Mouse (Mus musculus): ENCODE data around the gene Gga3.

Gene Gga3

DNA sequence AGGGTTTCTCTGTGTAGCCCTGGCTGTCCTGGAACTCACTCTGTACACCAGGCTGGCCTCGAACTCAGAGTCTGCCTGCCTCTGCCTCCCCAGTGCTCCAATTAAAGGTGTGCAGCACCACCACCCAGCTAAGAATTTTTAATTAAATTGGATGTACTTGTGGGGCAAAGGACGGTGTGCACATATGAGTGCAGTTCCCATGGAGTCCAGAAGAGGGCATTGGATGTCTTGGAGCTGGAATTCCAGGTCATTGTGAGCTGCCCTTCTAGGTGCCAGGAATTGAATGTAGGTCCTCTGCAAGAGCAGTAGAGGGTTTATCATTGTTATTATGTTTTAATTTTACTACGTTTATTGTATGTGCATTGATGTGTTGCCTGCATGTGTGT lies 27.6 kb upstream of the Gga3 start:
- DNase-seq (ENCODE audit: extremely low read depth, insufficient read length, low spot score) = peak; percentile 50

DNA sequence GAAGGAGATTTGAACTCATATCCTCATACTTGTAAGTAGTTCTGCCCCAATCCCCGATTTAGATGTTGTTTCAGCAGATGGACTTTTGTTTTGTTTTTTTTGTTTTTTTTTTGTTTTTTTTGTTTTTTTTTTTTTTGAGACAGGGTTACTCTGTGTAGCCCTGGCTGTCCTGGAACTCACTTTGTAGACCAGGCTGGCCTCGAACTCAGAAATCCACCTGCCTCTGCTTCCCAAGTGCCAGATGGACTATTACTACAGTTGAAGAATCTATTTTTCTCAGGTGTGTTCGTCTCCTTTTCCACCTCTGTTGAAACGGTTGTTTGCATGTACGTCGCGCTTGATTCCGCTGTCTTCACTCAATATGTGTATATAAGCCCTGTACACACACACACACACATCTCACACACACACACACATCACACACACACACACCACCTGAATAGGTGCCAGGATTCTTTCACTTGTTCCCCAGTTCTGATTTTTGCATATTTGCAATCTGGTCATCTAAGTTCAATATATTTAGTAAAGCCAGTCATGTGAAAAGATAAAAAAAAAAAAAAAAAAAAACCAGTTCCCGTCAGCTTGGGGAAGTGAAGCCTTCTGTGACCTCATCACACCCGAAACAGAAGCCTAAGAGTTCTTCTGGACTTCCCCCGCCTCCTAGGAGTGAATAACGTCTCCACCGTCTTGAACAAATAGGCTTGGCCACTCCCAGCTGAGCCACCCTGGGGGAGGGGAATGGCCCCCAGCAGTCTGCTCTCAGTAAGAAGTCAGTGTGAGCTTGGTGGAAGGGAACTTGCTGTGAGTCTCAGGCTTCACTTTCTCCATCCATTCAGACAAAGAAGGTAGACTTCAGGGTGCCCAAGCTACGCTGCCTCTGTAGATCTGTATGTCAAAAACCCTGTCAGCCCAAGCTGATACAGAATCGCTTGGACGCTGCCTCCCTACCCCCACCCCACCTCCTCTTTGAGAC lies 27.0 kb upstream of the Gga3 start:
- peak; percentile 53 for DNase-seq (ENCODE audit: extremely low read depth, insufficient read length, low spot score)

DNA sequence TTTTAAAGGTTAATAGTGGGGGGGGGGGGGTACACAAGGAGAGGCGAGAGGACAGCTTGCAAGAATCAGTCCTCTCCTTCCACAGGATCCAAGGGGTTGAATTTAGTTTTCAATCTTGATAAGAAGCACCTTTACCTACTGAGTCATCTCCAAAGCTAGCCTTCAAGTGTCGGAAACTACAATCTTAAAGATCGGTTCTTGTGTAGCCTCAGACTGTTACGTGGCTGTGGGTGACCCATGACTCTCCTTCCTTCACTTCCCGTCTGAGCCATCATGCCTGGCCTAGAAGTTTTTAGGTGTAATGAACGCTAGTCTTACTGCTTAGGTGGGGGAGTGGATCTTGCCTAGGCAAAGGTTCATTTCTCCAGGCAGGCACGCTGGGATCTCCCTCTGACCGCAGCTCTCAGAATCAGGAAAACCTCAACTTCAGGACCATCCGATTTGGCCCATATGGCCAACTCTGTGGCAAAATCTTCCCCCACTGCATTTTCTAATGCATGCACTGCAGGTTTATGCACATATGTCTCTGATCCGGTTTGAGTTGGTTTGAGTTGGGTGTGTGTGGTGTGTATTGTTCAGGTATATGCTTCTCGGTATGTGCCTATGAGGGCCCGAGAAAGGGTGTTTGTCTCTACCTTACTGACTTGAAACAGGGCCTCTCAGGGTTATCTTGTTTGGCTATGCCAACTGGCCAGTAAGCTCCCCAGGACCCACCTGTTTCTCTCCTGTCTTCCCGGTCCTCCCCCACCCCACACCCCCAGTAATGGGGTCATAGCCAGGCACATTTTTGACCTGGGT lies 26.1 kb upstream of the Gga3 start:
- no peak for DNase-seq (ENCODE audit: extremely low read depth, insufficient read length, low spot score)

DNA sequence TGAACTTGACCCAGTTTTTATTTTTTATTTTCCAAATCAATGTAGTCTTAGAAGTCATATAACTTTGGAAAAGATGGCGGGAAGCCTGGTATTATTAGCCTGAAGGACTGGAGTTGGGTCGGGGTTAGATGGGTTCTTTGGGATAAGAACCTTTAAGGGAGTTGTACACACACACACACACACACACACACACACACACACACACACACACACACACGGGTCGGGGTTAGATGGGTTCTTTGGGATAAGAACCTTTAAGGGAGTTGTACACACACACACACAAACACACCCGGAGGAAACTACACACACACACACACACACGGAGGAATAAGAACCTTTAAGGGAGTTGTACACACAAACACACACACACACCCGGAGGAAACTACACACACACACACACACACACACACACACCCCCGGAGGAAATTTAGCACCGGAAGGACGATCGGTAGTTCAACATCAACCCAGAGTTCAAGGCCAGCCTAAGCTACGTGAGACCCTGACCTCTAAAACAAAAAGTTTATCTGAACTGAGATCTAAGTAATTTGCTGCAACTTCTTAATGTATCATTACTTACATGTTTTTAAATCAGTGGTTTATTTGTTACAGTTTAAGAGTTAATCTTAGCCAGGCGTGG lies 24.7 kb upstream of the Gga3 start:
- DNase-seq (ENCODE audit: extremely low read depth, insufficient read length, low spot score) = no peak

DNA sequence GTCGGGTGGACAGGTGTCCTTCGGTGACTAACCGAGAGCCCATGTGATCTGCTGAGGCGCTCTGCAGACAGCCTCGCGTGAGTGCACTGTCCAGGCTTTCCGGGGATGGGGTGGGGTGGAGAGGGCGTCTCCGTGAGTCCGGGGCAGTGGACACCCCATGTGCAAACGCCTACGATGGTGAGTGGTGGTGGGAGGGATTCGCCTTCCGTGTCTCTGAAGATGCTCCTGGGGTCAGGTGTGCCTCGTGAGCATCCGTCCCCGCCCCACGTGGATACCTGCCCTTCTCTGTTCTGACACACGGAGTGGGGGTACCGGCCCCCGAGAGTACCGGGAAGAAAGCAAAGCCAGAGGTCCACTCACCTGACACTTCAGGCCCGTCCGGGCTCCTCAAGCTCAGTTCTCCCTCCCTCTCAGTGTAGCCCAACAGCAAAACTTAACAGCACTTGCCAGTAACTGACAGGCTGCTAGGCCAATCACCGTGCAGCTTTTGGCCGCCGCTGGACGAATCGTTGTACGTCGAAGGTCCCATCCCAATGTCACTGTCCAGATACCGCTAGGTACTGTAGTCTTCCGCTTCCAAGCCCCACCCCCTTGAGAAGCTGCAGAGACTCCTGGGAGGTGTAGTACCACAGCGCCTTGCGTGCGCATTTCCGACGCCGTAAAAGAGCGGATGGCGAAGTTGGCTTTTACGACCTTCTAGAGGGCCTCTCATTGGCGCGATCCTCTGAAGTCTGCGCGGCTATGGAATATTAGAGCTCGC lies 24.0 kb upstream of the Gga3 start, which contains the start of gene Slc25a19:
Slc25a19 (minus strand) TSS at position 591 of the 760 bp plus-strand sequence.
- peak; percentile 97 for DNase-seq (ENCODE audit: extremely low read depth, insufficient read length, low spot score)

DNA sequence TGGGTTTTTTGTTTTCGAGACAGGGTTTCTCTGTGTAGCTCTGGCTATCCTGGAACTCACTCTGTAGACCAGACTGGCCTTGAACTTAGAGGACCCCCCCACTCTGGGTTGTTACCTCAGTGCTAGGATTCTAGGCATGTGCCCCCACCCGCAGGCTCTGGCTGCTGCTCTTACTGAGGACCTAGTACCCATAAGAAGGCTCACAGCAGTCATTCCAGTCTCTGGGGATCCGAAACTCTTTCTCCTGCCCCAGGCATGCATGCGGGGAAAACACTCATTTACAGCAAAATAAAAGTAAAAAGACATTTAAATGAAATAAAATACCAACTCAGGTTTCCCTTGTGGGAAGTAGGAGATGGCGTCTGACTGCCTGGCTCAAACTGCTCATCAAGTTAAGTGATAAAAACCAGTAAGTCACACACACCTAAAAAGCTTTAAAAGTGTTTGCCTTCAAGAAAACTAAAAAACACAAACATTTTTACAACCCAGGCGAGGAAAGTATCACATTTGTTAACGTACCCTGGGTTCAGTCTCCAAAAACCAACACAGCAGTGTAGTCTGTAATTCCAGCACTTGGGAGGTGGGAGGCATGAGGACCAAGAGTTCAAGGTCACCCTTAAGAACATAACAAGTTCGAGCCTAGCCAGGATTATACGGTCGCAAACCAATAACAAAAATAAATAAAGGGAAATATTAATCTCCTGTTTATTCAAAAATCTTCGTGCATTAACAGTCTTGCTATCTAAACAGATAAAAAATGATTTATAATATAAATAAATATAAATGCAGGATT lies 23.2 kb upstream of the Gga3 start:
- no peak for DNase-seq (ENCODE audit: extremely low read depth, insufficient read length, low spot score)

DNA sequence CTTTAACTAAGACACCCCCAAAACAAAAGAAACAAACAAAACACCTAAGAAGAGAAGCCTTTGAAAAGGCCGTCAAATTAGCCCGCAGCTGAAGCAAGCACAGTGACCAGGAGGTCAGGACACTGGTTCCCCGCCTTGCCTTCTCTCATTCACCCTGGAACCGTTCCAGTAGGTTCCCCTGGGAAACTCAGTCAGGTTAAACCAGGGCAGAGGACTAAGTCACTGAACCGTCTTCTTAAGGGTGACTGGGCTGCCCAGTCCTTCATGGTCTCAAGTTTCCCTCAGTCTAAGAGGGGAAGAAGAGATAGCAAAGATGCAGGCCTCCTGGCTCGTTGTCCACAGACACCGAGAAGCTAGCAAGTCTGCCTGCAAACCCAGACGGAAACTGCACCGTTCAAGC lies 22.0 kb upstream of the Gga3 start:
- no peak for DNase-seq (ENCODE audit: extremely low read depth, insufficient read length, low spot score)

DNA sequence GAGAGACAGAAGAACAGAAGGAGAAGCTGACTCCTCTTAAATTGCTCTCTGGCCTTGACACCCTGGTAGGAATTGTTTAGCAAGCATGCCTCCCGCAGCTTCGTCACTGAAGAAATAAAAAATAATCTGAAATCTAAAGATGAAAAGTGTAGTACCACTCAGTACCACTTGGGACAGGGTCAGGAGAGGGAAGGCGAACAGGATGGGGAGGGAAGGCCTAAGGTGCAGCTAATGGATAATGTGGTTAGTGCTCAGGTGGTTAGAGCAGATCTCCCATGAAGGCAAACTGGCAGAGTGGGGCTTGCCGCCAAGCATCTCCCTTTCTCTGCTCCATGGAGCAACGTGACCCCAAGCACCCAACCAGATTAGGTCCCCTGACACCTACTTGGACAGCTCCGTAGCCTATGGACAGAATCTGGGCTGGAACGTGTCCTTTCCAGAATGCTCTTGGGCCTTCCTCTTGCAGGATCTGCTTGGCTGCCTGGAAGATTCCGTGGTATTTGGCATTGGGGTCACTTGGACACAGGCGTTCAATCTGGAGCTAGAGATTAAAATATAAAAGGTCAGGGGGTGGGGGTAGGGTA lies 19.7 kb upstream of the Gga3 start:
- no peak for DNase-seq (ENCODE audit: extremely low read depth, insufficient read length, low spot score)

DNA sequence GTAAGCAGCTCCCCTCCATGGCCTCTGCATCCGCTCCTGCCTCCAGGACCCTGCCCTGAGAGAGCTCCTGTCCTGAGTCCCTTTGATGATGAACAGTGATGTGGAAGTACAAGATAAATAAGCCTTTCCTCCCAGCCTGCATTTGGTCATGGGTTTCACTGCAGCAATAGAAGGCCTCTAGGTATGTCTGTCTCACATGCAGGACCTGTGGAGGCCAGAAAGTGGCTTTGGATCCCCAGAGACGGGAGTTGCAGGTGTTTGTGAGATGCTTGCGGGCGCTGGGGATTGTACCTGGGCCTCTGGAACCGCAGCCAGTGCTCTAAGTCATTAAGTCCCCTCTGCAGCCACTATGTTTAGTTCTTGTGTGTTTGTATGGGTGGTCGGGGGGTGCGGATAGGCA lies 16.1 kb upstream of the Gga3 start:
- no peak for DNase-seq (ENCODE audit: extremely low read depth, insufficient read length, low spot score)

DNA sequence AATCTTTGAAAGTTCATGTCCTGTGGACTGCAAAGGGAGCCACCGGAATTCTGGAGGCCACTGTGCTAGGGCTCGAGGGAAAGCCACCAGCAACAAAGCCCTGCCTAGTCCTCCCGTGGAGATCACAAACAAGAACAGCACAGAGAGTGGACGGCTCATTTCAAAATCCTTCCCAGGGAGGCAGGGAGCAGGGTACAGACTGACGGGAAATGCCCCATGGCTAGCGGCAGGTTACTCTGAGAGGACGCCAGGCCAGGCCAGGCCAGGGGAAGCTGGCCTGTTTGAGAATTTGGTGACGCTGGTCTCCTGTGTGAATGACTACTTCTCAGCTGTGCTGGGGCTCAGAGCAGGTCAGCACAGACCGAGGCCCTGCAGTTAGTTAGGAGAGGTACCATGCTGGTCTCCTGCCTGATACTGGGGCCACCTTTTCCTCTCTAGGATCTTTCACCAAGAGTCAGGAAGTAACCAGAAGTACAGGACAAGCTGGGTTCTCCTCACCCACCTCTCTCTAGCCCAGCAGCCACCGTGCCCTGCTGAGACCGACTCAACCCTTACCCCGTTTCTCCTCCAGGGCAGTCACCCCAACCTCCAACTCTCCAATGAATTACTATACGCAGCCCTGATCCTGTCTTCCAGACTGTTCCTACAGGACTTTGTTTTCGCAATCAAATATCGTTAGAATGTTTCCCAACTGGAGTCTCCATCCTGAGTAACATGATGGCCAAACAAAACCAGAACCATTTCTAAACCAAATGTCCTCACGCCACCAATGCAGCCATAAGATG lies 15.1 kb upstream of the Gga3 start:
- no peak for DNase-seq (ENCODE audit: extremely low read depth, insufficient read length, low spot score)

DNA sequence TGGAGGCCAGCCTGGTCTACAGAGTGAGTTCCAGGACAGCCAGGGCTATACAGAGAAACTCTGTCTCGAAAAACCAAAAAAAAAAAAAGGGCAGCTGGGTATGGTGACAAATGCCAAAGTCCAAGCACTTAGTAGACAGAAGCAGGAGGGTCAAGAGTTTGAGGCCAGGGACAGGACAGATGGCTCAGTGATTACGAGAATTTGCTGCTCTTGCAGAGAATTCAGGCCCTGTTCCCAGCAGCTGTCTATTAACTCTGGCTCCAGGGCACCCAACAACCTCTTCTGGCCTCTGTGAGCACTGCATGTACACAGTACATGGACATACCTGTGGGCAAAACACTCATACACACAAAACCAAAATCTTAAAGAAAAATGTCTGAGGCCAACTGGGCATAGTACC lies 14.2 kb upstream of the Gga3 start:
- no peak for DNase-seq (ENCODE audit: extremely low read depth, insufficient read length, low spot score)

DNA sequence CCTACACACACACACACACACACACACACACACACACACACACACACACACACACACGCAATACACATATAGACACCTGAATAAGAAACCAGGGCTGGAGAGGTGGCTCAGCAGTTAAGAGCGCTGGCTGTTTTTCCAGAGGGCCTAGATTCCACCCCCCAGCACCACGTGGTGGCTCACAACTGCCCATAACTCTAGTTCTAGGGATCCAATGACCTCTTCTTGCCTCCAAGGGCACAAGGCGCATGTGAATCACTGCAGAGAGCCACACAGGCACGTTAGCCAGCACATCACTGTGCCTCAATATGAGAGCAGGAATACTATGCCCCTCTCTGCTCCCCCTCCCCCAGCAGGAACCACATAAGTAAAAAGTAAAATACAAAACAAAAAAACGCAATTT lies 13.0 kb upstream of the Gga3 start:
- DNase-seq (ENCODE audit: extremely low read depth, insufficient read length, low spot score) = no peak

DNA sequence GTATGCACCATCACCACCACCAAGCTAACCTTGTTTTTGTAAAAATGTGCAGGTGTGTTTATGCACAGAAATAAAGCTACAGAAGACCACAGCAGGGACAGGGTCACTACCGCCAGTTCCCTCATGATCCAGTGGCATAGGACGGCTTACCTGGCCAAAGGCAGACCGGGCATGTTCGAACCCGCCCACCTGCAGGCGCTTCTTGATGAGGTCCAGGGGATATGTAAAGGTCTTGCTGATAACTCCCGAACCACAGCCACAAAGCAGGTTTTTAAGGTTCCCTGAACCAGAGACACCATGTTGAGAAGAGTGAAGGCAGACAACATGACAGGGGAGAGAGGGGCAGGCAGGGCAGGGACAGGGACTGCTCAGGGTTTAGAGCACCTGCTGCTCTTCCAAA lies 12.5 kb upstream of the Gga3 start:
- no peak for DNase-seq (ENCODE audit: extremely low read depth, insufficient read length, low spot score)

DNA sequence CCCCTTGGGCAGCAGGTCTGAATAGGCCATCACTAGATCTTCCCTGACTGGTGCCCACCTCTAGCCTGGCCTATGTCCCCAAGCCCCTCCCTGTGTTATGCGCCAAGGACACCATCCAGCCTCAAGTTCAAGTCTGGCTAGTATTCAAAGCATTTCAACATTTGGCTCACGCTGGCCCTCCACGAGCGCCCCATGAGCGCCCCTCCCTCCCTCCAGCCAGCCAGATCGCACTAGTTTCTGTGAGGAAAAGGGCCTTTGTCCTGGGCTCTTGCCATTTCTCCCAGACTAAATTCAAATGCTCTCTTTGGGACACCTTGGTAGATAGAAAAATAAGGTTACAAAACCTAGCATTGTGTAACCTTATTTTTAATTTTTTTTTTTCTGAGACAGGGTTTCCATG lies 12.0 kb upstream of the Gga3 start:
- no peak for DNase-seq (ENCODE audit: extremely low read depth, insufficient read length, low spot score)

DNA sequence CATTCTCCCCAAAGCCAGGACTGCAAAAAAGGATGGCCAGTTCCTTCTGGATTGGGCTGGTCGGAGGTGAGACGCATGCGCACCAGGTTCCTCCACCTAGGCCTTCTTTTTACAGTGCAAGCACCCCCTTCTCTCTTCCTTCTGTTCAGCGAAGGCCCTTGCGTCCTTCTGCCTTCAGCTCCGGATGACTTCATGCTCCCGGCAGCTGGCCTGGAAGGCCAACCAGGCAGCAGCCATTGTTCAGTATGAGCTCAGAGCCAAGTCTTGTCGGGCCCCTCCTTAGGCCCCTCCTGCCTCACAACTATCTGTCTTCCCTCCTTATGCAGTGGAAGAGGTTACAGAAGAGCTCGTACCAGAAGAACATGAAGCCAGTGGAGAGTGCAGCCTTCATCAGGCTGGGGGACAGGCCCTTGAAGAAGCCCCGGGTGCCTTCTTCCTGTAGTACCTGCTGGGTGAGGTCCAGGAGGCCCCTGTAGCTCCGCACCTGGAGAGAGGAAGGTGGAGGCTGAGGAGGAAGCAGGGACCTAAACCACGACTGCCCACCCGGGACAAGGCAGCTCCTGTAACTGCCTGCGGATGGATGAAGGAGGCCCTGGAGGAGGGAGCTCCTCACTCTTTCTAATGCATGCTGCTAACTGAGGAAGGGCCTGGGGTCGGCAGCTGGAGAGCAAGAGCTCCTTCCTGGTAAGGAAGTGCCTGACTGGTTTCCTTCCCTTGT lies 11.4 kb upstream of the Gga3 start:
- DNase-seq (ENCODE audit: extremely low read depth, insufficient read length, low spot score) = no peak

DNA sequence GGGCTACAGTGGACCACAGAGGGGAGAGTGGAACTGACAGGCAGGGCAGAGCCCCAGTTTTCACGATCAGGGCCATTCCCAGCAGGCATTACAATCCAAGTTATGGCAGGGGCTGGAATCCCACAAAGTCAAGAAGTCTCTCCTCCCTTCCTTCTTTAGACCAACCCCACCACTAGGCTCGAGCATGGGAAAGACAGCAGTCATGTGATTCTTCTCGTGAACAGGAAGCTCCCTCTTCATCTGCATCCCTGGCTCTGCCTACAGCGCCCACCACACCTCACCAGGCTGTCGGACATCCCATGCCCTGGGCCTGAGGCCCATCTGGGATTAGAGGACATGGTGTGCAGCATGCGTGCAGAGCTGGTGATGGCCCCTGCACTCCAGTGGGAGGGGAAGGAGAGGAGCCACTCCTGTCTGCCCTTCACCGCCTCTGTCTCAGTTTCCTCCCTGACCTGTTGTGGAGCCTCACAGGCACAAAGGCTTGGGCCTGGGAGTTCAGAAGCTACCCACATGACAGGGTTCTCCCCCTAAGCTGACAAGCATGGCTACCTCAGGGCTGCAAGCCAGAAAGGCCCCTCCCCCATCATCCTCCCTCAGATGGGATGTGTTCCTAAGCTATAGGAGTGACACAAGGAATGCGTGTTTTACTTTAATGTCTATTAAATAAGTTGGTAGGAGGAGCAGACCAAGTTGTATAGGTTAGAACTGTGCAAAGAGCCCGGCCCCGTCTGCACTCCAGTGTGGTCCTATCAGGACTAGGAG lies 10.7 kb upstream of the Gga3 start:
- no peak for DNase-seq (ENCODE audit: extremely low read depth, insufficient read length, low spot score)
